Mouse (Mus musculus): ENCODE results near the gene Krcc1. TPM values are rescaled to one million over a fixed set of nuclear protein-coding genes. Genes with fewer than 3 reads are reported as not detected.
"Not testable (repeated sequence)": the region's sequence is repeated elsewhere in the genome, so short reads cannot be mapped to it uniquely, and the experiment has no call there.

Gene Krcc1
- total and polyA plus RNA-seq, 2 experiments from 2014 or later, result 14.6 to 20.9 TPM

GRCm38 (mm10) chr6:71260051-71260640 is 11.3 kb upstream of the Krcc1 start:
- DNase-seq (no peak), ATAC-seq (no peak)
- Histone ChIP-seq H3K36me3 (ENCODE audit: insufficient read depth) (no peaks in the 10 kb centered on the region), H3K27ac (ENCODE audit: low read depth, low read length) (no peak overlapping the region), H3K9me3 (ENCODE audit: low read length) (no peaks in the 10 kb centered on the region), H3K4me1 (ENCODE audit: insufficient read depth) (no peaks in the 10 kb centered on the region), H3K4me3 (ENCODE audit: low read depth, low read length) (no peak overlapping the region), H3K4me2 (ENCODE audit: low read depth) (no peak overlapping the region), H3K27me3 (ENCODE audit: insufficient read depth, low read length) (no peaks in the 10 kb centered on the region), H3K9ac (no peak overlapping the region)
- 66% methylated on average over 6 of the region's 6 CpGs for WGBS
- TF ChIP-seq CTCF (IDR thresholded peaks at IDR 0.05; ENCODE audit: low read depth), result no peak

- TF ChIP-seq CTCF (IDR thresholded peaks at IDR 0.05; ENCODE audit: low read depth), result no peak
These were observed 10.4 kb upstream of the Krcc1 start for GRCm38 (mm10) chr6:71261060-71261459.

DNA sequence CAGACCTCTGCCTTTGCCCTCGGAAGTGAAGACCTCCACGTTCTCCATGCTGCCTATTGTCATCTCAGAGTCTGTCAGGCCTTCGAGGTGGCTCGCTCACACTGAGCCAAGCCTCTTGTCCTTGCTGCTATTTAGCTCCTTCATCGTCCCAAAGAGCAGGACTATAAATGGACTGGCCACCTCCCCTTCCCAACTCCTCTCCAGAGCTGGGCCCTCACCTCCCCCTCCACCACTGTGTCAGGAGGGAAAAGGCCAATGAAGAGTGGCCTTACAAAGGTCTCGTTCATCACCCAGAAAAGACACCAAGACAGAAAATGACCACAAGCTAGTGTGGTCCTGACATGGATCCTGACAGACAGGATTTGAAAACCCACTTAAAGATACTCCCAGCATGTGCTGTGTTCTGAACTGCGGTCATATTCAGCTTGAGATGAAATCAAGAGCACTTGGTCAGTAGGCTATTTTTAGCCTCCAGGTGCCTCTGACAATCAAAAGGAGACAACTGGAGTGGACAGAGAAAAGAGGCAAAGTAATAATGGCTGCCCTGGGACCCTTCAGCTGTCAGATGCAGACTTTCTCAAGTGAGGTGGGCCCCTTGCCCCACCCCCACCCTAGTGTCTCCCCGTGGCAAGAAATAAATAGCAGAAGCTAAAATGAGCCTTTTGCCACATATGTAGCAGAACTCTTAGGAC is 9.2 kb upstream of the Krcc1 start:
- no peaks in the 10 kb centered on the region for H3K4me1 ChIP-seq (ENCODE audit: insufficient read depth)

More at GRCm38 (mm10) chr6:71261060-71261459, 10.4 kb upstream of the Krcc1 start:
- Histone ChIP-seq H3K27ac (ENCODE audit: low read depth, low read length) (no peak overlapping the region), H3K9ac (no peak overlapping the region), H3K9me3 (ENCODE audit: low read length) (no peaks in the 10 kb centered on the region), H3K4me1 (ENCODE audit: insufficient read depth) (no peaks in the 10 kb centered on the region), H3K4me3 (ENCODE audit: low read depth, low read length) (no peak overlapping the region), H3K27me3 (ENCODE audit: insufficient read depth, low read length) (no peaks in the 10 kb centered on the region), H3K36me3 (ENCODE audit: insufficient read depth) (no peaks in the 10 kb centered on the region), H3K4me2 (ENCODE audit: low read depth) (no peak overlapping the region)
- ATAC-seq (no peak), DNase-seq (no peak)
- 89% methylated on average over 3 of the region's 3 CpGs for WGBS

DNA sequence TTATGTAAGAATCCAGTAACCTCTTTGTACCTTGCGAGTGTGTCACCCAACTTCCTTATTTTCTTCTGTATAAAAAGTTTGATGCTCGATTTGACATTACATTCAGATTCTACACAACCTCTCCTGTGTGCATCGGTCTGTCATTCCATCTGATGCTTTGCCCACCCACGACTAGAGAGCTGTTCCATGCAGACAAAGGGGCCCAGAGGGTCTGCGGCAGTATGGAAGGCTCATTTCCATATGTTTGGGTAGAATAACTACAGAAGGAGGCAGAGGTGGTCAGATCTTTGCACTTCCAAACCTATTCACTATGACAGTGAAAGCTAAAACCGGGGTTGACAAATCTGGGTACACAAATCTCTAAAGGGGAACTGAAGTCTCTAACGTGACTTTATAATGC is 3.9 kb upstream of the Krcc1 start:
- not testable (repeated sequence) for ATAC-seq; H3K9ac ChIP-seq; H3K4me3 ChIP-seq (ENCODE audit: low read depth, low read length)

More for the DNA sequence above, 9.2 kb upstream of the Krcc1 start:
- no peak for ATAC-seq
- no peak for TF ChIP-seq CTCF (IDR thresholded peaks at IDR 0.05; ENCODE audit: low read depth)
- WGBS, result 78% methylated on average over 8 of the region's 8 CpGs
- Histone ChIP-seq H3K4me2 (ENCODE audit: low read depth) (no peak overlapping the region), H3K4me3 (ENCODE audit: low read depth, low read length) (no peak overlapping the region), H3K27me3 (ENCODE audit: insufficient read depth, low read length) (no peaks in the 10 kb centered on the region), H3K9ac (no peak overlapping the region), H3K9me3 (ENCODE audit: low read length) (no peaks in the 10 kb centered on the region), H3K27ac (ENCODE audit: low read depth, low read length) (no peak overlapping the region), H3K36me3 (ENCODE audit: insufficient read depth) (no peaks in the 10 kb centered on the region)
- DNase-seq, result no peak

DNA sequence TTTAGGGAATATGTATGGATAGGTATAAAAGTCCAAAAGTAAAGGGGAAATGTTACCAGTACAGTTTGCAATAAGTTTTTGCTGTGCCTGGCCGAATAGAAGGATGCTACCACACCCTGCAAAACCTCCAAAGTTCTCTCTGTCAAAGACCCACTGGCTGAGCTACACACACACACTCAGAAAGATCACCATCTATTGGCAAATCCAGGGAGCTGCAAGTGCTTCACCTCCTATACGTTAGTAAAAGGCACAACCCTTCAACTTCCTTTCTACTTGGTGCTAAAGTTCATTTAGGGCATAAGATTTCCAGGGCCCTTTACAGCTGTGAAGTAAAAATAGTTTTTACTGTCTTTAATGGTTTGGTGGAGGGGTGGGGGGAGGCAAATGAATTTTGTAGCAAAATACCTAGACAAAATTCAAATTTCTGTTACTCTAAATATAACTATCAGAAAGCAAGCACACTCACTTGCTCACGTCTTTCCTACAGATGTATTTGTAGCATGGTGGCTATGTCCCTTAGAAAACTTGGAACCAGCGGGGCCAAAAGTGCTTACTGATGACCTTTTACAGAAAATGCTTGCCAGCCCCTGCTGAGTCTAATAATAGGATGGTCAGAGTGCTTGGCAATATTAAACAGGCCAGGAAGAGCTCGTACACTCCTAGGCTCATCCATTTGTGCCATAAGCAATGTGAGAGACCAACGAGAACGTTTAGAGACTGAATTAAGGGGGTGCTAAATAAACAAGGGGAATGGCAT is 2.4 kb upstream of the Krcc1 start:
- WGBS, result 66% methylated on average over 7 of the region's 7 CpGs
- Histone ChIP-seq H3K27me3 (ENCODE audit: insufficient read depth, low read length) (no peaks in the 10 kb centered on the region), H3K4me2 (ENCODE audit: low read depth) (no peak overlapping the region), H3K27ac (ENCODE audit: low read depth, low read length) (no peak overlapping the region), H3K4me3 (ENCODE audit: low read depth, low read length) (no peak overlapping the region), H3K9ac (no peak overlapping the region), H3K4me1 (ENCODE audit: insufficient read depth) (peaks cover 6% of the 10 kb centered on the region; the same call in 1 of the 2 replicates), H3K9me3 (ENCODE audit: low read length) (no peaks in the 10 kb centered on the region), H3K36me3 (ENCODE audit: insufficient read depth) (no peaks in the 10 kb centered on the region)
- no peak for ATAC-seq
- TF ChIP-seq CTCF (IDR thresholded peaks at IDR 0.05; ENCODE audit: low read depth), result peak; percentile 40
- peak; percentile 16 for DNase-seq

More for the DNA sequence above, 3.9 kb upstream of the Krcc1 start:
- WGBS, result 60% methylated on average over 7 of the region's 7 CpGs
- not testable (repeated sequence) for H3K27ac ChIP-seq (ENCODE audit: low read depth, low read length); H3K4me2 ChIP-seq (ENCODE audit: low read depth); H3K9me3 ChIP-seq (ENCODE audit: low read length); H3K4me1 ChIP-seq (ENCODE audit: insufficient read depth); DNase-seq; H3K27me3 ChIP-seq (ENCODE audit: insufficient read depth, low read length); H3K36me3 ChIP-seq (ENCODE audit: insufficient read depth)

- H3K4me1 ChIP-seq (ENCODE audit: insufficient read depth); H3K9ac ChIP-seq; H3K27ac ChIP-seq (ENCODE audit: low read depth, low read length); DNase-seq; H3K4me3 ChIP-seq (ENCODE audit: low read depth, low read length); H3K27me3 ChIP-seq (ENCODE audit: insufficient read depth, low read length); ATAC-seq; H3K36me3 ChIP-seq (ENCODE audit: insufficient read depth); H3K9me3 ChIP-seq (ENCODE audit: low read length); H3K4me2 ChIP-seq (ENCODE audit: low read depth): not testable (repeated sequence)
- WGBS, result 98% methylated on average over 6 of the region's 6 CpGs
These were observed 1.8 kb upstream of the Krcc1 start for GRCm38 (mm10) chr6:71269686-71270050.

Measured in forebrain, postnatal 0 days (tissue).